Mouse (Mus musculus): Measurements from ENCODE around the gene Cdc42bpb.

- no peak for TF ChIP-seq CTCF (IDR thresholded peaks at IDR 0.05; ENCODE audit: low read depth)
- no peak for TF ChIP-seq EP300 (IDR thresholded peaks at IDR 0.05; ENCODE audit: low read depth)
Measured at GRCm38 (mm10) chr12:111283573-111283972, 93.9 kb downstream of the Cdc42bpb start.

Data from liver, postnatal 0 days (tissue).